In genomic region chr5:144752432-144752831, GRCm38 (mm10) we compare ENCODE assay signal across 9 mouse cellular contexts. TPM values are rescaled to one million over a fixed set of nuclear protein-coding genes. Genes with fewer than 3 reads are reported as not detected.
DNase-seq lines count a peak whose midpoint lies in the region; ATAC-seq and TF ChIP-seq lines count a peak whose summit lies in the region.
"Had no signal": no experiment of that assay in that cellular context is flagged by ENCODE, and none has a peak within 500 bp of the region (broad histone marks: within the 10 kb centered on the region; RNA-seq: fewer than 3 reads in every experiment).

No protein-coding gene starts in this region.

- H3K27me3 ChIP-seq in thymus, adult 2 months (ENCODE audit: control insufficient read depth, insufficient read depth, low read length), result no peaks in the 10 kb centered on the region
- H3K27me3 ChIP-seq in embryonic facial prominence, embryonic 11.5 days (ENCODE audit: control insufficient read depth, insufficient read depth, low read length), result no peaks in the 10 kb centered on the region
- H3K27me3 ChIP-seq in lung, embryonic 14.5 days (ENCODE audit: insufficient read depth, low read length), result no peaks in the 10 kb centered on the region
- no peaks in the 10 kb centered on the region for H3K27me3 ChIP-seq in midbrain, embryonic 15.5 days (replicated peaks)

- H3K4me2 ChIP-seq in embryonic facial prominence, embryonic 11.5 days (ENCODE audit: low read depth, low read length), result no peak overlapping the region
- peak overlapping the region; percentile 18; the same call in 1 of the 2 replicates for H3K4me2 ChIP-seq in lung, embryonic 14.5 days
- H3K4me2 ChIP-seq in midbrain, embryonic 15.5 days, result no peak overlapping the region

- no peak for TF ChIP-seq POLR2A in thymus, adult 2 months (IDR thresholded peaks at IDR 0.05; ENCODE audit: control insufficient read depth, extremely low read depth, insufficient read depth, low read length, poor library complexity)

- no peak overlapping the region for H3K27ac ChIP-seq in thymus, adult 2 months (ENCODE audit: control insufficient read depth, insufficient read depth, low read length)
- no peak overlapping the region for H3K27ac ChIP-seq in embryonic facial prominence, embryonic 11.5 days (replicated peaks; ENCODE audit: low read depth, low read length)
- no peak overlapping the region for H3K27ac ChIP-seq in lung, embryonic 14.5 days (ENCODE audit: low read depth)
- H3K27ac ChIP-seq in midbrain, embryonic 15.5 days, result no peak overlapping the region
- H3K27ac ChIP-seq: kidney, postnatal 0 days had no signal

- no peaks in the 10 kb centered on the region for H3K9me3 ChIP-seq in embryonic facial prominence, embryonic 11.5 days (replicated peaks; ENCODE audit: control insufficient read depth, low read length)
- no peaks in the 10 kb centered on the region for H3K9me3 ChIP-seq in lung, embryonic 14.5 days (ENCODE audit: low read depth, low read length)
- no peaks in the 10 kb centered on the region for H3K9me3 ChIP-seq in midbrain, embryonic 15.5 days

- DNase-seq in thymus, adult 2 months, result peak; percentile 41
- DNase-seq in thymus, adult 18-20 months, result no peak
- peak; percentile 10 for DNase-seq in embryonic facial prominence, embryonic 11.5 days (ENCODE audit: low spot score)
- peak; percentile 21 for DNase-seq in lung, embryonic 14.5 days
- DNase-seq in yolk sac, embryonic 10.5 days (ENCODE audit: low spot score), result peak; percentile 56
- DNase-seq in right cerebral cortex, postnatal 4 days, result no peak
- no peak for DNase-seq in ovary, postnatal 36 days (ENCODE audit: low spot score)

- 5% methylated on average over 5 of the region's 5 CpGs for WGBS in thymus, adult 2 months
- WGBS in embryonic facial prominence, embryonic 11.5 days, result 14% methylated on average over 5 of the region's 5 CpGs
- 3% methylated on average over 5 of the region's 5 CpGs for WGBS in lung, embryonic 14.5 days
- 15% methylated on average over 5 of the region's 5 CpGs for WGBS in midbrain, embryonic 15.5 days

- H3K9ac ChIP-seq in embryonic facial prominence, embryonic 11.5 days (replicated peaks; ENCODE audit: low read length), result no peak overlapping the region
- H3K9ac ChIP-seq in lung, embryonic 14.5 days, result no peak overlapping the region
- H3K9ac ChIP-seq in midbrain, embryonic 15.5 days, result no peak overlapping the region

- H3K4me3 ChIP-seq in thymus, adult 2 months (ENCODE audit: control insufficient read depth, insufficient read depth, low read length), result no peak overlapping the region
- H3K4me3 ChIP-seq in embryonic facial prominence, embryonic 11.5 days (ENCODE audit: low read depth, low read length), result no peak overlapping the region
- no peak overlapping the region for H3K4me3 ChIP-seq in lung, embryonic 14.5 days (ENCODE audit: low read depth, low read length)
- H3K4me3 ChIP-seq in midbrain, embryonic 15.5 days, result no peak overlapping the region

- H3K36me3 ChIP-seq in thymus, adult 2 months (ENCODE audit: control insufficient read depth, insufficient read depth, low read length), result no peaks in the 10 kb centered on the region
- H3K36me3 ChIP-seq in embryonic facial prominence, embryonic 11.5 days (replicated peaks; ENCODE audit: control insufficient read depth, insufficient read depth, low read depth, low read length), result no peaks in the 10 kb centered on the region
- no peaks in the 10 kb centered on the region for H3K36me3 ChIP-seq in lung, embryonic 14.5 days (ENCODE audit: insufficient read depth)
- H3K36me3 ChIP-seq in midbrain, embryonic 15.5 days (replicated peaks), result peaks cover 29% of the 10 kb centered on the region

- TF ChIP-seq CTCF in thymus, adult 2 months (IDR thresholded peaks at IDR 0.05; ENCODE audit: borderline replicate concordance, control insufficient read depth, extremely low read depth, insufficient read depth, low read length, poor library complexity), result no peak
- TF ChIP-seq CTCF in lung, embryonic 14.5 days (IDR thresholded peaks at IDR 0.05; ENCODE audit: low read depth), result no peak

- no peak for ATAC-seq in embryonic facial prominence, embryonic 11.5 days (replicated peaks; ENCODE audit: insufficient number of reproducible peaks, low FRiP score, low TSS enrichment, low read depth)
- peak; percentile 41; the same call in 1 of the 2 replicates for ATAC-seq in lung, embryonic 14.5 days (ENCODE audit: insufficient read depth)
- no peak for ATAC-seq in midbrain, embryonic 15.5 days (replicated peaks)

- H3K4me1 ChIP-seq in thymus, adult 2 months (replicated peaks; ENCODE audit: control insufficient read depth, insufficient read depth, low read length), result peaks cover 5% of the 10 kb centered on the region
- H3K4me1 ChIP-seq in embryonic facial prominence, embryonic 11.5 days (ENCODE audit: control insufficient read depth, insufficient read depth, low read length), result no peaks in the 10 kb centered on the region
- H3K4me1 ChIP-seq in lung, embryonic 14.5 days (ENCODE audit: insufficient read depth), result no peaks in the 10 kb centered on the region
- peaks cover 7% of the 10 kb centered on the region; the same call in 1 of the 2 replicates for H3K4me1 ChIP-seq in midbrain, embryonic 15.5 days

RNA-seq across cellular contexts. Expression of gene Tmem130, which starts 9.2 kb away (rescaled TPM):
- polyA plus RNA-seq in thymus, adult 2 months (2012; rRNA removed), result 0.17 and 0.18 TPM in 2 replicates
- 3.0 and 4.2 TPM in 2 replicates for polyA plus RNA-seq in embryonic facial prominence, embryonic 11.5 days (2014; fragmentation: Nextera tagmentation; extraction: Ambion mirVana)
- 0.12 and 0.24 TPM in 2 replicates for polyA plus RNA-seq in lung, embryonic 14.5 days (2014; fragmentation: Nextera tagmentation; extraction: Ambion mirVana)
- polyA plus RNA-seq in midbrain, embryonic 15.5 days (2015; fragmentation: Nextera tagmentation; extraction: Ambion mirVana), result 452 and 472 TPM in 2 replicates

RNA-seq across cellular contexts. Expression of gene Trrap, which starts 15.1 kb away (rescaled TPM):
- 204 and 207 TPM in 2 replicates for polyA plus RNA-seq in thymus, adult 2 months (2012; rRNA removed)
- polyA plus RNA-seq in embryonic facial prominence, embryonic 11.5 days (2014; fragmentation: Nextera tagmentation; extraction: Ambion mirVana), result 78.8 and 82.2 TPM in 2 replicates
- polyA plus RNA-seq in lung, embryonic 14.5 days (2014; fragmentation: Nextera tagmentation; extraction: Ambion mirVana), result 84.9 and 97.4 TPM in 2 replicates
- 80.9 and 86.1 TPM in 2 replicates for polyA plus RNA-seq in midbrain, embryonic 15.5 days (2015; fragmentation: Nextera tagmentation; extraction: Ambion mirVana)

Comparison
In these comparisons a context has a peak if more than half of its experiments do, and no peak if none do; other contexts are left out.
1. DNase-seq: peak in thymus, adult 2 months (single experiment), embryonic facial prominence, embryonic 11.5 days (single experiment), lung, embryonic 14.5 days (single experiment) and yolk sac, embryonic 10.5 days (single experiment); none in thymus, adult 18-20 months (0 of 2), right cerebral cortex, postnatal 4 days (single experiment) and ovary, postnatal 36 days (single experiment).
2. RNA of gene Tmem130, which starts 9.2 kb away (polyA plus RNA-seq): 452 to 472 TPM in midbrain, embryonic 15.5 days; 3.0 to 4.2 TPM in embryonic facial prominence, embryonic 11.5 days, 0.17 to 0.18 TPM in thymus, adult 2 months and 0.12 to 0.24 TPM in lung, embryonic 14.5 days; every median in the first group is over 10 times any median in the second.